Mouse (Mus musculus): ENCODE results near the gene Krt76. TPM values are rescaled to one million over a fixed set of nuclear protein-coding genes. Genes with fewer than 3 reads are reported as not detected.

Gene Krt76
- polyA plus RNA-seq, 1 experiment from 2014 or later = not detected

DNA sequence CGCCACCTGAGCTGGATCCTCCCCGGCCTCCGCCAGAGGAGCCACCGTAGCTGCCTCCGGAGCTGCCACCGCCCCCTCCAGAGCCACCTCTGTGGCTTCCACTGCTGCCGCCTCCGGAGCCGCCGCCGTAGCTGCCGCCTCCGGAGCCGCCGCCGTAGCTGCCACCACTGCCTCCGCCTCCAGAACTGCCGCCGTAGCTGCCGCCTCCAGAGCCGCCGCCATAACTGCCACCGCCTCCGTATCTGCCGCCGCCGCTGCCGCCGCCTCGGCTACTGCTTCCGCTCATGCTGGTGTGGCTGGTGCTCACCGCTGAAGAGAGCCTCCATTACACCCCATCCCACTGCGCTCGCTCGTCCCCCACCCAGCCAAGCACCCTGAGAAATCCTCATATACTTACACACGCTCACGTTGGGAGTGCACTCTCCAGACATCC is 46.7 kb downstream of the Krt76 start:
- Histone ChIP-seq H3K36me3 (ENCODE audit: inconsistent target) (no peaks in the 10 kb centered on the region), H3K27ac (no peak overlapping the region), H3K4me3 (ENCODE audit: inconsistent target) (no peak overlapping the region), H3K79me2 (ENCODE audit: inconsistent target) (no peaks in the 10 kb centered on the region)
- 3% methylated on average over 37 of the region's 37 CpGs for WGBS (ENCODE audit: missing documents)

GRCm38 (mm10) chr15:101843192-101843591 is 49.5 kb downstream of the Krt76 start:
- WGBS (ENCODE audit: missing documents) = 63% methylated on average over 9 of the region's 9 CpGs
- H3K4me3 ChIP-seq (ENCODE audit: inconsistent target) = no peak overlapping the region
- no peaks in the 10 kb centered on the region for H3K79me2 ChIP-seq (ENCODE audit: inconsistent target)
- H3K27ac ChIP-seq = no peak overlapping the region
- H3K36me3 ChIP-seq (ENCODE audit: inconsistent target) = no peaks in the 10 kb centered on the region

GRCm38 (mm10) chr15:101834784-101835328 is 57.9 kb downstream of the Krt76 start:
- H3K27ac ChIP-seq = no peak overlapping the region
- WGBS (ENCODE audit: missing documents) = 63% methylated on average over 5 of the region's 5 CpGs
- no peak overlapping the region for H3K4me3 ChIP-seq (ENCODE audit: inconsistent target)
- H3K79me2 ChIP-seq (ENCODE audit: inconsistent target) = no peaks in the 10 kb centered on the region
- no peaks in the 10 kb centered on the region for H3K36me3 ChIP-seq (ENCODE audit: inconsistent target)

Other genes starting within 250 kb of the Krt76 start
- gene Gm5478, start 245.5 kb downstream of the Krt76 start, polyA plus RNA-seq (2018) = not detected in 3 replicates
- not detected in 3 replicates for gene Krt6b, start 212.6 kb downstream of the Krt76 start, polyA plus RNA-seq (2018)
- gene Krt6a, start 198.6 kb downstream of the Krt76 start, polyA plus RNA-seq (2018) = not detected in 3 replicates
- not detected in 3 replicates for gene Krt5, start 180.0 kb downstream of the Krt76 start, polyA plus RNA-seq (2018)
- not detected in 3 replicates for gene Krt71, start 149.8 kb downstream of the Krt76 start, polyA plus RNA-seq (2018)
- gene Krt72, start 106.5 kb downstream of the Krt76 start, polyA plus RNA-seq (2018) = not detected in 3 replicates
- not detected in 3 replicates for gene Krt73, start 90.6 kb downstream of the Krt76 start, polyA plus RNA-seq (2018)
- not detected in 3 replicates for gene Krt2, start 74.8 kb downstream of the Krt76 start, polyA plus RNA-seq (2018)
- not detected in 3 replicates for gene Krt1, start 42.1 kb downstream of the Krt76 start, polyA plus RNA-seq (2018)
- not detected in 3 replicates for gene Krt77, start 23.2 kb downstream of the Krt76 start, polyA plus RNA-seq (2018)
- not detected in 3 replicates for gene Krt4, start 31.8 kb upstream of the Krt76 start, polyA plus RNA-seq (2018)
- not detected in 3 replicates for gene Krt79, start 47.4 kb upstream of the Krt76 start, polyA plus RNA-seq (2018)
- not detected in 3 replicates for gene Krt78, start 61.4 kb upstream of the Krt76 start, polyA plus RNA-seq (2018)
- not detected in 3 replicates for gene Krt8, start 111.6 kb upstream of the Krt76 start, polyA plus RNA-seq (2018)
- not detected in 3 replicates for gene Krt18, start 135.3 kb upstream of the Krt76 start, polyA plus RNA-seq (2018)
- gene Eif4b, start 180.9 kb upstream of the Krt76 start, polyA plus RNA-seq (2018) = 153 to 214 TPM (median 191 TPM) in 3 replicates
- 0.37 to 0.66 TPM in 2 of 3 replicates, not detected in the other for gene Tns2, start 207.5 kb upstream of the Krt76 start, polyA plus RNA-seq (2018)
- 22.0 to 28.2 TPM (median 22.5 TPM) in 3 replicates for gene Spryd3, start 243.3 kb upstream of the Krt76 start, polyA plus RNA-seq (2018)

Measured in macrophage (primary cell).